Mouse (Mus musculus) urinary bladder, postnatal 14 days (tissue): ENCODE results near the gene 1700020D05Rik.
A peak's percentile ranks its signal among the peaks of the same experiment; 100 is the strongest.
"Not testable (repeated sequence)": the region's sequence is repeated elsewhere in the genome, so short reads cannot be mapped to it uniquely, and the experiment has no call there.

ENCODE experiments used
- DNase-seq: peaks from one replicate; pipeline ENCODE4 v3.0.0; 2021; ENCODE audit warnings: low spot score

1700020D05Rik gene

DNA sequence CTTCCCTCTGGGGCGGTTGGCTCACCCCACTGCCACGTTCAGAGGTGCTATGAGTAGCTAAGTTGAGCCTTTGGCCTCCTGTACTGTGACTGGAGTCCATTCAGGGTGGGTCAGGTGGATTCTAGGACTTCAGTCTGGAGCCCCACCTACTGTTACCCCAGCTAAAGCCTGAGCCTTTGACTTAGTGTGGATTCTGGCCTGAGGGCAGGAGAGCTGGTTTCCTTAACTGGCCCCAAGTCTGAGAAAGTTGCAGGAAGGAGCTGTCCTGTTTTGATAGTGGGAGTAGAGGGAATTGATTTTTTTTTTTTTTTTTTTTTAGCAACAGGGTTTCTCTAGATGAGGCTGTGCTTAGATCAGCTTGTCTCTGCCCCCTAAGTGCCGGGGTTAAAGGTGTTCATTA is 9.3 kb downstream of the 1700020D05Rik start:
- no peak for DNase-seq

DNA sequence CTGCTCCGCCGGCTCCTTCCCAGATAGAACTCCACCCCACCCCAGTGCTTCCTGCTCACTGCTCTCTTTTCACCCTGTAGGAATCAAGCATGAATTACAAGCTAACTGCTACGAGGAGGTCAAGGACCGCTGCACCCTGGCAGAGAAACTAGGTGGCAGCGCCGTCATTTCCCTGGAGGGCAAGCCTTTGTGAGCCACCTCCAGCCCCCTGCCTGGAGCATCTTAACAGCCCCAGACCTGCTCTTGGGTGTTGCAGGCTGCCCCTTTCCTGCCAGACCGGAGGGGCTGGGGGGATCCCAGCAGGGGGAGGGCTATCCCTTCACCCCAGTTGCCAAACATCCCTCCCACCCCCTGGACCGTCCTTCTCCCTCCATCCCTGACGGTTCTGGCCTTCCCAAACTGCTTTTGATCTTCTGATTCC is 10.3 kb downstream of the 1700020D05Rik start:
- DNase-seq, result not testable (repeated sequence)

DNA sequence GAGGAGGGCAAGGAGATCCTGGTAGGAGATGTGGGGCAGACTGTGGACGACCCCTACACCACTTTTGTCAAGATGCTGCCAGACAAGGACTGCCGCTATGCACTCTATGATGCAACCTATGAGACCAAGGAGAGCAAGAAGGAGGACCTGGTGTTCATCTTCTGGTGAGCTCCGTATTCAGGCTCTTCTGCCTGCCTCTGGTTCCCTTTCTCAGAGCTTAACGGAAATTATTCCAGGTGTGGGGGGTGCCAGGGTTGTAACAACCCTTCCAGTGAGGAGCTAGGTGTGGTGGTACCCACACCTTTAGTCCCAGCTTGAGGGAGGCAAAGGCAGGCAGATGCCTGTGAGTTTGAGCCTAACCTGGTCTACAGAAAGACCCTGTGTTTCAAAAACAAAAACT is 10.9 kb downstream of the 1700020D05Rik start:
- DNase-seq, result no peak

DNA sequence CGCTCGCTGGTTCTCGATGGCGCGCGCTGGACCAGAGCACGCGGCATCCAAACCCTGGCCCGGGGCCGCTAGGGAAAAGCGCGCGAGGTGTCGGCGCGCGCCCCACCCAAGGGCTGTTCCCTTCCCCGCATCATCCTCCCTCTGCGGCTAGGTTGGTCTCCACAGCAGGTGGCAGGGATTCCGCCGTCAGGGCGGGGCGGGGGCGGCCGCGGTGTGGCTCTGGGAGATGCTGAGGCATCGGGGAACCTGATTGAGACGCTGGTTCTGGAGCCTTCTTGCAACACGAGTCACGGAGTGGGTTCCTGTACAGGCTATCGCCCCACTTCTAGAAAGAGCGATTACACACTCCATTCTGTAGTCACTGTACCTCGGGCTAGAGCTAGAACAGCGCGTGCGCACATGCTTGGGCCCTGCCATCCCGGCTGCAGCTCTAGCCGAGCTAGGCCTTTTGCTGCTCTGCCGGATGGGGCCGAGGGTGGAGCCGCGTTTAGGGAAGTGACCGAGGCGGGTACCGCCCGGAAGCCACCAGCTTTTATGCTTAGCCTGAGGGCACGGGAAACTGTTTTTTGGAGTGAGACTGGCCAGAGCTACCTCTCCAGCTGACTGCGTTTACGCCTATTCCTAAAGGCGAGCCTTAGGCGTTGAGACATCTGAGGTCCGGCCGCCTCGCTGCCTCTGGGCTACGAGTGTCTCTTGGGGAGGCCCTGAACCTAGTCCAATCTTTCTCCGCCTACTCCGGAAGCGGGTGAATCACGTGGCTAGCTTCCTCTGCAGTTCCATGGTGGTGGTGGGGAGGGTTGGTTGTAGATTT is 12.5 kb downstream of the 1700020D05Rik start:
- peak; percentile 82 for DNase-seq

DNA sequence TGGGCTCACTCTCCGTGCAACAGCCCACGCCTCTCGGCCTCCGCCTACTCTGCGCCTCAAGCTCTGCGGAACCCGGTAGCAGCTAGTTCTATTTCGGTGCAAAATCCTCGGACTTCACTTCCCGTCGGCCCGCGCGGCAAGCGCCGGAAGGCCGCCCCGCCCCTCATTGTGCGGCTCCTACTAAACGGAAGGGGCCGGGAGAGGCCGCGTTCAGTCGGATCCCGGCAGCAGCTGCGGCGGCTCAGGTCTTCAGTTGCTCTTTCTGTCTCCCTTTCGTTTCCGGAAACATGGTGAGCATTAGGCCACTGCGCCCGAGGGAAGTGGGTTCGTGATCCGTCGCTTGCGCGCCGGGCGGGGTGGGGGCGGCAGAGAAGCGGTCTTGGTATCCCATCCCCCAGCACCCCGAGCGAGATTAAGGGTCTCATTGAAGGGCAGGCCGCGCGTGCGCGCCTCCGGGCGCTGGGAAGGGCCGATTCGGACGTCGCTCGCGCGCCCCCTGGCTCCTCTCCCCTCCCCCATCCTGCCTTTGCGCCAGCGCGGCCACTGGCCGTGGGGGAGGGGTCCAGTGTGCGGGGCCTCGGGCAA is 13.2 kb downstream of the 1700020D05Rik start, which contains the start of gene Cfl1:
TSS of gene Cfl1 (plus strand) at position 143 of the 585 bp plus-strand sequence.
- DNase-seq, result peak; percentile 94

DNA sequence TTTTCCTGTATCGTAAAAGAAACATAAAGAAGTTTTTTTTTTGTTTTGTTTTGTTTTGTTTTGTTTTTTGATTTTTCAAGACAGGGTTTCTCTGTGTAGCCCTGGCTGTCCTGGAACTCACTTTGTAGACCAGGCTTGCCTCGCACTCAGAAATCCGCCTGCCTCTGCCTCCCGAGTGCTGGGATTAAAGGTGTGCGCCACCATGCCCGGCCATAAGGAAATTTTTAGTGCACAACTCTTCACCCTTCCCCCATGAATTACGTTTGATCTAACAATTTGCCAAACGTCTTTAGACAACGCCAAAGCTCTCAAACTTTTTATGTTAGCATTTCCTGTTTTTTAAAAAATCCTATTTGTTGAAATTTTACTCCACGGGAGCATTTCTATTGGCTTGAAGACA is 13.9 kb downstream of the 1700020D05Rik start:
- DNase-seq, result not testable (repeated sequence)

DNA sequence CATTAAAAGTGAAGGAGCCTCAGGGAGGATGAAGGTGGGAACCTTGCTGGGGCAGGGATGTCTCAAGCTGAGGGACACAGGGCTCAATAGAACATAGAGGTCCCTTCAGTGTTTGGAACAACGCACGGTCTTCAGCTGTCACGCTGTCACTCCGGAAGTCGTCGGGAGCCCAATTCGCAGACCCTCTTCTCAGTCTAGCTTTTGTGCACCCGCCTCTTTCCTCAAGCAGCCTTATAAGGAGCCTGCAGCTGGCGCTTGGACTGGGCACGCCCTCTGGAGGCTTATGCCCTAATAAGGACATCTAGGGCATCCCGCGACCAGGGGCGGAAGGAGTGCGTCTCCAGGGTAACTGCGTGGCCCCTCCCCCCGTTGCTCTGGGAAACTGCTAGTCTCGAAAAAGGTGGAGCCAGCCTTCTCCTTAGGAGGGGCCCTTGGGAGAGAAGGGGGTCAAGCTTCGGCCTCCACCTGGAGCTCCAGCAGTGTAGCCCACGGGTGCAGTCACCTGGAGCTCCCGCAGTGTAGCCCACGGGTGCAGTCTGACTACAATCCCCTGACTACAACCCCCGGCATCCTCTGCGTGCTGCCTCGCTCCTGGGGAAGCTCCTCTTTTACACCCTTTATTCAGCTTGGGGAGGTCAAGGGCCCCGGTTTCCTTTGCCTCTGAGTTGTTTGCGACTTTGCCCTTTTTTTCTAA is 14.6 kb downstream of the 1700020D05Rik start:
- peak; percentile 98 for DNase-seq

DNA sequence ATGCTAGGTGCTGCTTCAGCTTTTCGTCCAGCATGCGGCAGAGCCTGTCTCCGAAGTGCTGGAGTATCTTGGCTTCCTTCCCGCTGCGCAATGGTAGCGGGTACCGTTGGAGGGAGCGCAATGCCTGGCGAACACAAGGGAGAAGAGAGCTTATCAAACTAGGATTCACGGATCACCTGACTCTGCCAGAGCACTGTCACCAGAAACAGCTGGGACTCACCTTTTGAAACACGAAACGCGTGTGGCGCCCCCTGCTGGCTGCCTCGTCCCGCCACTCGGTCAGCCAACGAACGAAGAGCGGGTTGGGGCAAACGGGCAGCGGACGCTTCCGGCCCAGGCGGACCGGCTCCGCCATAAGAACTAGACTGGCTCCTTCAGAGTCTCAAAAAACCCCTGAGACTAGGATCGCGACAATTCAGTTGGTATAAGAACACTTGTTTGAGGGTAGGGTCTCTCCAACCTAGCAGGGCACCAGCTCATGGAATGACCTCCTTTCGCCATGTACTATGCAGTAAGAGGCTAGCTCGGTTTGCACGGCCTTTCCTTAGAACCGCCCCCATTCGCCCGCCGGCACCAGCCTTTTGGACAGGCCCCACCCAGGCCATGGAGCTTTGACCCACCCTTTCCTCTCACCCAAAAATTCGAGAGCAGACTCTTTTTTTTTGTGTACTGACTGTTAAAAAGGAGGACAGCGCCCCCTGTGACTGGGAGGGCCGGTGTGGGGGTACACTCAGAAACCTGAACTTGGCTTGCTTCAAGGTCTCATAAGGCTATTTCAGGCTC is 15.6 kb downstream of the 1700020D05Rik start, which contains the start of gene Mus81:
TSS of gene Mus81 (minus strand) at position 635 of the 783 bp plus-strand sequence.
- DNase-seq, result peak; percentile 97

DNA sequence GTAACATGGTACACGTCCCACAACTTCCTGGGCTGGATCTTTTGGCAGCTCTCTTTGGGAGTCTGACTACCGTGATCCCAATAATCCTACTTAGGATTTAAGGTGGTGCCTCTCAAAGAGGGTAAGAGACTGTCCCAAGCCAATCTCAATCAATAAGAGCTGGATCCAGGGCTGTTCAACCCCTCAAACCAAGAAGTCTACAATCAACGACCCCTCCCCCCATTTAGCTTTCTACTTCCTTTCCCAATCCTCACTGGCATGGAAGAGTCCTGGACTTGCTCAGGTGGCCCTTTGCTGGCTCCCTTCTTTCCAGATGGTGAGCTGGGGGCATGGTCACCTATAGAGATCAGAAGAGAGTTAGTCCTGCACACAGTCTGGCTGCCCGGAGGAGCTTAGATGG is 16.8 kb downstream of the 1700020D05Rik start:
- DNase-seq, result no peak

DNA sequence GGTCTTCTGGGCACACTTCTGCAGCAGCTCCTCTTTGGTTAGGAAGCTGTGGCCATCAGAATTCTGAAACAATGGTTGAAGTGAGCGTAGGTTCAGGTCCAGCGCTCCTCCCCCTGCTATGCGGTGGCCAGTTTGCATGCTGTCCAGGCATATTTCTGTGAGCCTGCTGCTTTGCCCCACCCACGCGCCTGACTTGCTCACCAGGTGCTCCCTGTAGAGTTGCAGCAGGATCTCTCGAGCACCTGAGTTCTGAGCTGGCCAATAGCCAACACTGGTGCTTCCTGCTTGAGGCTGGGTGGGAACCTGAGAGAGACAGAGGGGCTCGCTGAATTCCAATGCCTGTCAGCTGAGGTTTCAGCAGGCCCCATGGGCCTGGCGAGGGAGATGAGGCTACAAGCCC is 17.3 kb downstream of the 1700020D05Rik start:
- DNase-seq, result peak; percentile 50

DNA sequence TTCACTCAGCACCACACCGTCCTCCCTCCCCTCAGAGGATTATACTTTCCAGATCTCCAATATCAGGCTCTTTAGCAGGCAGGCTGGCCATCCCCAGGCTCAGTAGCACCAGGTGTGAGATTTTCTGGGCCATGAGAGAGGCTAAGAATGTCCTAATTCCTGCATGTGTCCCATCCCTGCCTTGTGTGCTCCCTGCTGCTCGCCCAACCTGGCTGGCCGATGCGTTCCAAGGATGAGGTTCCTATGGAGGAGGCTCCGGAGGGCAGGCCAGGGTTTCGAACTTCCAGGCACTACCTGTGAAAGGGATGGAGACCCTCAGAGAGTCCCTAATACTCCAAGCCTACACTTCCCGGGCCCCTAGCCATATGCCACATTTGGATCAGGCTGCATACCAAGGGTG is 17.8 kb downstream of the 1700020D05Rik start:
- no peak for DNase-seq

DNA sequence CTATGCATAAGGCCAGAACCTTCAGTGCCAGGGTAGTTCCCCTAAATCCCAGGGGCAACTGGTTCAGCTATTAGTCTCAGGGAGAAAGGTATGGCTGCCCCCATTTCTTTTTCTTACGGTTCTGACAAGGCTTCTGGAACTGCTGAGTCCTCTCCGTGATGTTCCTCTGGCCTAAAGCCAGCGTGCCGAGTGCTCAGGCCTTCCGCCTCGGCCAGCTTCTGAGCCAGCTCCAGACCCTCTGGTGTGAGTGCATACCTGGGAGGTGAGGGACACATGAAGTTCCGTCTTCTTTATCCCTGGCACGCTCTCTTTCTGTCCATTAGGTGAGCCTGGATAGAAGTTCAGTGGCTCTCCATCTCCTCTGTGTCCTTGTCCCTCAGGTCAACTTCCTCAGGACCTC is 18.2 kb downstream of the 1700020D05Rik start:
- no peak for DNase-seq

DNA sequence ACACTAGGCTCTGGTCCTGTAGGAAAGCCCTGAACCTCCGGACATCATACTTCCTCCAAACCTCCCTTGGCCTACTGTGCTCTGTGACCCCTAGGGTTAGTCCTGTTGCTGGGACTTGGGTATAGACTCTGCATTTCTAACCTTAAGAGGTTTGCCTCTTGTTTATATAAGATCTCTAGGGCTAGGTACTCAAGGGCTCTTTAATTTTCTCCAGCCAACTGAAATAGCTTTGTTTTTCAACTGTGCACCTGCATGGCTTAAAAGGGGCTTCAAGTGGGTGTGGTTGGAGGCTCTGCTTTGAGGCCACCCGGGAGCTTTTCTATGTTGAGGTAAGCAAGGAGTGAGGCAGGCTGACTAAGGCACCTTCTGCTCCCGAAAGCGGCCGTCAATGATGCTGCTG is 19.1 kb downstream of the 1700020D05Rik start:
- DNase-seq, result no peak

DNA sequence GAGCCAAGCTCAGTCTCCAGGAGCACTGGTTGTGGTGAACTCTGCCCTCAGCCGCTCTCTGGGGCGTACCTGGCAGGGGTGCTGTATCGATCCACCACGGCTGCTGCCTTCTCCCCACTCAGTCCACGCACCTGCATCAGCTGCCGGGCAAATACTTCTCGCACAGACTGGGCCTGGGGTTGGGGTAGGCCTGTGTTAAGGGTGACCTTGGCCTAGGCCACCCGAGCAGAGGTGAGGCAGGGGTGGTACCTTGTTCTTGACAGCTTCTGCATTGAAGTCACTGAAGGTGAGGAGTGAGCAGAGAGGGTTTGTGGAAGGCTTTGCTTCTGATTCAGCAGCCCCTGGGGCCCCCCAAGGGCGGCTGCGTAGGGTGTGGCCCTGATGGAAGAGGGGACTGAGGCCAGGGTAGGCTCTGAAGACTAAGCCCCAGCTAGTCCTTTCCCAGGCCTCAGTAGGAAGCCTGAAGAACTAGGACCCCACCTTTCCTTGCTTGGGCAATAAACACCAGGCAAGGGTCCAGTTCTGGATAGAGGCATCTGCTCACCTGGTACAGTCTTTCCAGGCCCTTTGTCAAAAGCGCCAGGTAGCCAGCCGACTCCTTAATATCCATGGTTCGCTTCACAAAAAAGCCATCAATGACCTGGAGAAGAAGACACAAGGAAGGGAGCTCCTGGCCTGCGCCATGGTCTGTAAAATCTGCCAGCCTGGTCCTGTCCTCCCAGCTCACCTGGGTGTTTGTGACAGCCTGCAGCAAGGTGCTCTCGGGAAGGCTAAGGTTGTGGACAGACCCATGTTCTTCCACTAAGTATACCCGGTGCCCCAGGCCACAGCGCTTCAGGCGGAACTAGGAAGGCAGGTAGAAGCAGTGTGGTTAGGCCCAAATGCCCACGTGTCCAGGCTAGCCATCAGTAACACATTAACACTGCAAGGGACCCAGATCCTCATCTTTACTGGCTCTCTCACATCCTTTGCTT is 19.9 kb downstream of the 1700020D05Rik start:
- DNase-seq, result no peak

DNA sequence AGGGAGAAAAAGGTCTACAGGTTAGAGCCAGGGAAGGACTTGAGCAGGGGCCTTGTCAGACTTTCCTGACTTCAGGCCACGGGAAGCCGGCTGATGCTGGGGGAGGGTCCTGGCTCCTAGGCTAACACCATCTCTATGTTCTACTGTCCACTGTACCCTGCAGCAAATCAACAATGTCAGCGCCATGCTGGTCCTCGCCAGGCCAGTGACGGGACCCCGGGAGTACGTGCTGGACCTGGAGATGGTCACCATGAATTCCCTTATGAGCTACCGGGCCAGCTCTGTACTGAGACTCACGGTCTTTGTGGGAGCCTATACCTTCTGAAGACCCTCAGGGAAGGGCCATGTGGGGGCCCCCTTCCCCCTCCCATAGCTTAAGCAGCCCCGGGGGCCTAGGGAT is 22.2 kb downstream of the 1700020D05Rik start:
- no peak for DNase-seq

DNA sequence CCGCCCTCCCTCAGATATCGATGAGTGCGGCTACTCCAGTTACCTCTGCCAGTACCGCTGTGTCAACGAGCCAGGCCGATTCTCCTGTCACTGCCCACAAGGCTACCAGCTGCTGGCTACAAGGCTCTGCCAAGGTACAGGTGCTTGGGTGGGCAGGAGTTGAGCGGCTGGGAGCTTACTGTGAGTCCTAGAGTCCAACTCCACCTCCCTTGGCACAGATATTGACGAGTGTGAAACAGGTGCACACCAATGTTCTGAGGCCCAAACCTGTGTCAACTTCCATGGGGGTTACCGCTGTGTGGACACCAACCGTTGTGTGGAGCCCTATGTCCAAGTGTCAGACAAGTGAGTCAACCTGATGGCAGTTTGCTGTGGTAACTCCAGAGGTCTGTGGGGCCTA is 23.6 kb downstream of the 1700020D05Rik start:
- no peak for DNase-seq

DNA sequence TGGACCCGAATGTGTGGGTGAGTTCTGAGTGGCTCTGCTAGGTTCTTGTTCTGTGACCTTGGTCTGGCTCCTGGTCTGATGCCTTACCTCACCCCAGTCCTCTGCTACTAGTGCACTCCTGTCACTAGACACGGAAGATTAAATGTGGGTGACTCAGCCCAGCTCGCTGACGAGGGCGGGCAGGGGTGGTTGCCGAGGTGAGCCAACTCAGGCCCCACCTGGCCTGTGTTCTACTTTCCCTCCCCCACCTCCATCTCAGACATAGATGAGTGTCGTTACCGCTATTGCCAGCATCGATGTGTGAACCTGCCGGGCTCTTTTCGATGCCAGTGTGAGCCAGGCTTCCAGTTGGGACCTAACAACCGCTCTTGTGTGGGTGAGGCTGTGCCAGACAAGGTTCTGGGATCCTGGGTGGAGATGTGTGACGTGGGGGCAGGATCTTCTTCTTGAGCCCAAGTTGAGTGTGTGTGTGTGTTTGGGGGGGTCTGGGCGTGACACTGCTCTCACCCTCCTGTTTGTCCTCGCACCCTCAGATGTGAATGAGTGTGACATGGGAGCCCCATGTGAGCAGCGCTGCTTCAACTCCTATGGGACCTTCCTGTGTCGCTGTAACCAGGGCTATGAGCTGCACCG is 25.8 kb downstream of the 1700020D05Rik start:
- no peak for DNase-seq

DNA sequence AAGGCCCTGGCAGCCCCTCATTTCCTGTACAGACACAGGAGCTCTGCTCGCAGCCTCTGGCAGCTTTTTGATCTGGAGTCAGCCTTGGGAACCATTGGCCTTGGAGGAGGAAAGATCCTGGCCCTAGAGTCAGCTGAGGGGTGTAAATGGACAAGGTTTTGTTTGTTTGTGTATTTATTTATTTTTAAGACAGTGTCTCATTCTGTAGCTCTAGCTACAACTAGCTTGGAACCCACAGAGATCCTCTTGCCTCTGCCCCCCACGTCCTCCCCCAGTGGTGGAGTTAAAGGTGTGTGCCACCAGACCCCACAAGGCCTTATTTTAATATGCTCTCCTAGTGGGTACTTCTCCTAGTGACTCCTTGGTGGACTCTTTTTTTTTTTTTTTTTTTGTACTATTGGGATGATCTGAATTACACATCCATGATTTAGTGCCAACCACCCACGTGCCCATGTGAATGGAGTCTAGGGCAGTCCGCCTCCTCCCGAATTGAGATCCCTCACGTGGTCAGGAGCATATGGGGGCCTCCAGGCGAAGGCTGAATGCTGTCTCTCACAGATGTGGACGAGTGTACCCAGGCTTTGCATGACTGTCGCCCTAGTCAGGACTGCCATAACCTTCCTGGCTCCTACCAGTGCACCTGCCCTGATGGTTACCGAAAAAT is 26.5 kb downstream of the 1700020D05Rik start:
- no peak for DNase-seq

DNA sequence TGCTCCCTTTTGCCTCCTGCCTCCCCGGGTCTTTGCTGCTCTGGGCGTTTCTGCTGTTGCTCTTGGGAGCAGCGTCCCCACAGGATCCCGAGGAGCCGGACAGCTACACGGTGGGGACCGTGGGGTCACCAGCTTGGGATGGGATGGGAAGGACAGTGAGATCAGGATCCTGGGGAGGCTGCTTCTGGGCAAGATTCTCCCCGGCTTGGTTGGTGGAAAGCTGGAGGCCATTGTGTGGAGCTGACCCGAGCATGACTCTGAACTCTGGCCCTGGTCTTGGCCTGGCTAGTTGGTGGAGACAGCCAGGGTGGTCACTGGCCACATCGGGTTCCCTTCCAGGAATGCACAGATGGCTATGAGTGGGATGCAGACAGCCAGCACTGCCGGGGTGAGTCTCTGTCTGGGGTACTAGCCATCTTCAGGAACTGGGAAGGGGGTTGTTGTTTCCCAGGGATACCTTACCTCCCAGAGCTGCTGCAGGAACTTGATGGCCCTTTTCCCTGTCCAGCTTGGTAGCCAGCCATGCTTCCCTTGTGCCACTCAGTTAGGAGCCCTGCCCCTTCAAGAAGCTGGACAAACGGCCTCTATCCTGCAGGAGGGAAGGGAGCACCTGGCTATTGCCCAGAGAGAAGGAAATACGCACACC is 28.4 kb downstream of the 1700020D05Rik start:
- DNase-seq, result no peak
